Mouse (Mus musculus) ES-E14 (cell line): ENCODE results near the gene Akt1s1. TPM values are rescaled to one million over a fixed set of nuclear protein-coding genes. Genes with fewer than 3 reads are reported as not detected.

Experiments used
- DNase-seq: peaks from one replicate; pipeline ENCODE4 v3.0.0-alpha.2; 2013; ENCODE audit warnings: low read depth, low spot score
- H3K27ac ChIP-seq: 2 replicates; pipeline ENCODE4 v1.5.1; 2012; ENCODE audit warnings: low read depth, mild to moderate bottlenecking, low read length, moderate library complexity, mixed read lengths; ENCODE audit not compliant: poor library complexity, insufficient read depth, severe bottlenecking
- H3K36me3 ChIP-seq: 2 replicates; pipeline ENCODE4 v1.6.1; 2012; ENCODE audit warnings: mild to moderate bottlenecking, low read length, moderate library complexity, mixed read lengths; ENCODE audit not compliant: control insufficient read depth, poor library complexity, insufficient read depth, severe bottlenecking
- H3K4me1 ChIP-seq, 2 experiments: fragments of 150-350 bp in 1 of 2; sonication (generic) in 1 of 2; 2 replicates each; pipeline ENCODE4 v1.6.1; 2012; ENCODE audit warnings: low read length in 2 of 2, mild to moderate bottlenecking in 1 of 2, mixed read lengths in 1 of 2; ENCODE audit not compliant: control insufficient read depth in 2 of 2, insufficient read depth in 2 of 2, poor library complexity in 1 of 2
- H3K4me3 ChIP-seq, 2 experiments: fragments of 150-350 bp in 1 of 2; sonication (generic) in 1 of 2; 2 replicates each; pipeline ENCODE4 v1.5.1; 2012; ENCODE audit warnings: low read length in 2 of 2, low read depth in 1 of 2, mild to moderate bottlenecking in 1 of 2, mixed read lengths in 1 of 2; ENCODE audit not compliant: insufficient read depth in 1 of 2, poor library complexity in 1 of 2, severe bottlenecking in 1 of 2
- H3K9ac ChIP-seq: 2 replicates; pipeline ENCODE4 v1.6.1; 2012; ENCODE audit warnings: low read depth, mild to moderate bottlenecking, low read length, mixed read lengths; ENCODE audit not compliant: poor library complexity, insufficient read depth, severe bottlenecking
- H3K9me3 ChIP-seq: fragments of 150-350 bp; sonication (generic); 2 replicates; pipeline ENCODE4 v1.6.1; 2012; ENCODE audit warnings: low read depth, mild to moderate bottlenecking, low read length; ENCODE audit not compliant: control insufficient read depth, insufficient read depth
- CHD2 ChIP-seq: IDR thresholded peaks from 2 replicates; pipeline ENCODE4 v1.6.1; 2014; ENCODE audit warnings: mild to moderate bottlenecking, low read depth, low read length, inconsistent platforms
- HCFC1 ChIP-seq: IDR thresholded peaks from 2 replicates; pipeline ENCODE4 v1.6.1; 2012; ENCODE audit warnings: low read length, inconsistent platforms, borderline replicate concordance; ENCODE audit not compliant: insufficient read depth
- MAFK ChIP-seq: IDR thresholded peaks from 2 replicates; pipeline ENCODE4 v1.6.1; 2014; ENCODE audit warnings: mild to moderate bottlenecking, low read depth, low read length, inconsistent platforms; ENCODE audit not compliant: insufficient read depth
- ZC3H11A ChIP-seq: IDR thresholded peaks from 2 replicates; pipeline ENCODE4 v1.6.1; 2012; ENCODE audit warnings: low read depth, mild to moderate bottlenecking, inconsistent platforms, low read length, borderline replicate concordance
- ZNF384 ChIP-seq: IDR thresholded peaks from 2 replicates; pipeline ENCODE4 v1.6.1; 2012; ENCODE audit warnings: low read depth, low read length, inconsistent platforms
- in situ Hi-C, 2 experiments: fragments of 600-800 bp; cut with MboI; formaldehyde crosslinking; loops; one replicate each; pipeline ENCODE4 v1.15.1; 2025; ENCODE audit warnings: low sequenced_read_pairs in 2 of 2, inconsistent platforms in 1 of 2; ENCODE audit not compliant: unreplicated experiment in 2 of 2
- total RNA-seq: library from RNA; depleted of rRNA; stranded (reverse); fragments of 300-350 nt; gene quantifications from 2 replicates; pipeline ENCODE4 v1.2.3, GENCODE M21; 2012

Gene Akt1s1
- total RNA-seq, 1 experiment, result 33.8 TPM

- H3K9ac ChIP-seq, result no peak overlapping the region
- peaks cover 2 to 21% of the 10 kb centered on the region in 2 experiments; a peak in 2 of 4 replicates for H3K4me1 ChIP-seq
- H3K9me3 ChIP-seq, result no peaks in the 10 kb centered on the region
- H3K36me3 ChIP-seq, result peaks cover 45% of the 10 kb centered on the region
- H3K27ac ChIP-seq, result no peak overlapping the region
- in situ Hi-C loops, result no loop called here
- TF ChIP-seq HCFC1 (no peak), ZC3H11A (no peak), MAFK (no peak), CHD2 (no peak), ZNF384 (no peak)
- DNase-seq, result no peak
- H3K4me3 ChIP-seq, result peak overlapping the region in 1 of 2 experiments; percentile 9; a peak in 1 of 4 replicates
These were observed 14.4 kb downstream of the Akt1s1 start for GRCm38 (mm10) chr7:44863210-44863609.

DNA sequence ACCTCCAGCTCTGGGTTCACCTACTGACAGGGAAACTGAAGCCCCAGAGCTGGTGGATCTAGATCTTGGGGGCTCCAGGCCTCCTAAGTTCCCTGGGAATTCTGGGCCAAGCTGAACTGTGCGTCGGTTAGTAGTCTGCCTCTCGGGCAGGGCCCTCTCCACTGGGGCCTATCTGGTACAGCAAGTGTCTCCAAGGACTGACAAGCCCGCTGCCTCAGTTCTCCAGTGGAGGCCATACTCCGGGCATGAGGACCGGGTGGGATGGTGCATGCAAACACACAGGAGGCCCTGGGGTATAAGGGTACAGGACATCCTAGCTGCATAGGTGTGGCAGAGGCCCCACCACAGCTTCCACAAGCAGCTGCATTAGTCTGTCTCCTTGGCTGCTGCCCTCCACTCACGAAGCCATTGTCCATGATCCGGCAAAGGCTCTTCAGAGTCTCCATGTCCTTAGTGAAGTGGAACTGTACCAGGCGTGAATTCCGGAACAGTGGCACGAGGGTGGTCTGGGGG, 15.2 kb downstream of the Akt1s1 start:
- Histone ChIP-seq H3K9me3 (no peaks in the 10 kb centered on the region), H3K36me3 (peaks cover 45% of the 10 kb centered on the region), H3K4me3 (no peak overlapping the region), H3K27ac (no peak overlapping the region), H3K9ac (no peak overlapping the region), H3K4me1 (peaks cover 0 to 23% of the 10 kb centered on the region in 2 experiments; a peak in 2 of 4 replicates)
- no peak for DNase-seq
- TF ChIP-seq CHD2, result no peak
- no peak for TF ChIP-seq MAFK
- no peak for TF ChIP-seq HCFC1
- no peak for TF ChIP-seq ZNF384
- no peak for TF ChIP-seq ZC3H11A
- in situ Hi-C loops, result no loop called here

GRCm38 (mm10) chr7:44864595-44865542, 16.1 kb downstream of the Akt1s1 start:
- Histone ChIP-seq H3K9me3 (no peaks in the 10 kb centered on the region), H3K9ac (no peak overlapping the region), H3K27ac (no peak overlapping the region), H3K36me3 (peaks cover 45% of the 10 kb centered on the region), H3K4me3 (no peak overlapping the region), H3K4me1 (peaks cover 0 to 23% of the 10 kb centered on the region in 2 experiments; a peak in 2 of 4 replicates)
- in situ Hi-C loops, result no loop called here
- no peak for DNase-seq
- TF ChIP-seq CHD2 (no peak), MAFK (no peak), ZC3H11A (no peak), ZNF384 (no peak), HCFC1 (no peak)

DNA sequence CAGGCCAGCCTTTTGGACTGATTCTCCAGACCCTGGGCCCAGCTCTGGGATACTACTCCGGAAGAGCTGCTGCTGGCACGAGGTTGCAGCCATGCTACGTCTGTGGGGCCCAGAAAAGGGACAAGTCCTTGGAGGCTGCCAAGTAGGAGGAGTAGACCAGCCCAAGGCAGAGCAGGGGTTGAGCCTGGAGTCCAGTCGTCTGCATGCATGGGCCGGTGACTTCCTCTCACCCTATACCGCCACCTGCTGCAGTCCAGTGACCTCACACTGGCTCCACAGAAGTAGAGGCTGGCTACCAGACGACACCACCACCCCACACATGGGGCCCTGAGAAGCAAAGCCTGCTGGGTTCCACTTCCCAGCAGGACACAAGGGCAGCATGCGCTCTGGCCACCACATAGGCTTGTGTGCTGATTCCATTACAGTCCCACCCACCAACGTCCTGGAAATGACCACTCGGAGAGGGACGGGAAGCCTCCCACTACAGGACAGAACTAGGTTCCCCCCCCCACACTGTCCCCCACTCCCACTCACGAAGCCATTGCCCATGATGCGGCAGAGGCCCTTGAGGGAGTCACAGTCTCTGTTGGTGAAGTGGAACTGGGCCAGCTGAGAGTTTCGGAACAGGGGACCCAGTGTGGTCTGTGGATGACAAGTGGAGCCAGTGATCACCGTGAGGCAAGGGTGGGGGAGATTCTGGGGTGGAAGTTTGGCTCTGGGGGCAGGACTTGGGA, 17.7 kb downstream of the Akt1s1 start:
- in situ Hi-C loops, result no loop called here
- H3K36me3 ChIP-seq, result peaks cover 43% of the 10 kb centered on the region
- no peak overlapping the region for H3K27ac ChIP-seq

More for the DNA sequence above, 17.7 kb downstream of the Akt1s1 start:
- peaks cover 0 to 19% of the 10 kb centered on the region in 2 experiments; a peak in 2 of 4 replicates for H3K4me1 ChIP-seq
- no peaks in the 10 kb centered on the region for H3K9me3 ChIP-seq
- no peak for TF ChIP-seq CHD2
- TF ChIP-seq MAFK, result no peak
- TF ChIP-seq HCFC1, result no peak
- TF ChIP-seq ZNF384, result no peak
- TF ChIP-seq ZC3H11A, result no peak
- no peak overlapping the region for H3K4me3 ChIP-seq
- no peak overlapping the region for H3K9ac ChIP-seq
- DNase-seq, result no peak
